Mouse (Mus musculus) layer of hippocampus, adult 8-10 months (tissue): ENCODE measurements at regions not wholly inside any gene's neighbourhood (a gene's known extent, or its start where the extent isn't known, plus 50 kb on each side); places are given as distances from the start of the nearest gene placed in this dataset.

Experiments
- DNase-seq, 2 experiments: peaks; one replicate each; pipeline ENCODE4 v3.0.0; 2022; ENCODE audit warnings: low spot score in 2 of 2

DNA sequence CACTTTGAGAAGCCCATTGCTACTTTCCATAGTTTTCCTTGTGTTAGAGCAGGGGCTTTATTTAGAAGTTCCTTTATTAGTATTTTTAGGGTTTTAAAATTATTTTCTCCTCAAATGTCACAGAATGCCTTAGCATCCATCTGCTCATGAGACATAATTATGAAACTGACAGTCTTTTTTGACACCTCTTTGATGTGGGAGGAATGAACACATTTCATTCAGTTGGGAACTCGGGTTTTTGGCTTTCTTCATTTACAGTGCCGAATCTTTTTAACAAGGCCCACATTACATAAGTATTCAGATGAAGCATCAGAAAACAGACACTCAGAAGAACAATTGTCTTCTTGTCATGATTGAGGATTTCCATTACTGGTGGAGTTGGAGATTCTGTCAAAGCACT, 843.6 kb downstream of the Lrrtm4 start:
- peak in 1 of 2 experiments; percentile 24 for DNase-seq

DNA sequence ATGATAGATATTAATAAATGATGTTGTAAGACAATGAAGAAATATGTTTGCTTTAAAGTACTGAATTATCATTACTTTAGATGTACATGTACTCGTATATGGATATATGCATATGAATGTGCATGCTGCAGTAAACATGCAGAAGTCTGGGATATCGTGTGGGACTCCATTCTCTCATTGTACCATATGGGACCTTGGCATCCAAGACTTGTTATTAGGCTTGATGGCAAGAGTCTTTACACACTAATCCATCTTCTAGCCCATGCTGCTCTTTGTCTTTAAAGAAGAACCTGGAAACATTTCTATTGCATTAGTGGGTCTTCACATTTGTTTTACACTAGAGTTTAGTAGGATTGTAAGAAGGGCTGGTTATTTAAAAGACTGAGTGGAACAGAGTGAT, 844.1 kb downstream of the Lrrtm4 start:
- no peak for DNase-seq

DNA sequence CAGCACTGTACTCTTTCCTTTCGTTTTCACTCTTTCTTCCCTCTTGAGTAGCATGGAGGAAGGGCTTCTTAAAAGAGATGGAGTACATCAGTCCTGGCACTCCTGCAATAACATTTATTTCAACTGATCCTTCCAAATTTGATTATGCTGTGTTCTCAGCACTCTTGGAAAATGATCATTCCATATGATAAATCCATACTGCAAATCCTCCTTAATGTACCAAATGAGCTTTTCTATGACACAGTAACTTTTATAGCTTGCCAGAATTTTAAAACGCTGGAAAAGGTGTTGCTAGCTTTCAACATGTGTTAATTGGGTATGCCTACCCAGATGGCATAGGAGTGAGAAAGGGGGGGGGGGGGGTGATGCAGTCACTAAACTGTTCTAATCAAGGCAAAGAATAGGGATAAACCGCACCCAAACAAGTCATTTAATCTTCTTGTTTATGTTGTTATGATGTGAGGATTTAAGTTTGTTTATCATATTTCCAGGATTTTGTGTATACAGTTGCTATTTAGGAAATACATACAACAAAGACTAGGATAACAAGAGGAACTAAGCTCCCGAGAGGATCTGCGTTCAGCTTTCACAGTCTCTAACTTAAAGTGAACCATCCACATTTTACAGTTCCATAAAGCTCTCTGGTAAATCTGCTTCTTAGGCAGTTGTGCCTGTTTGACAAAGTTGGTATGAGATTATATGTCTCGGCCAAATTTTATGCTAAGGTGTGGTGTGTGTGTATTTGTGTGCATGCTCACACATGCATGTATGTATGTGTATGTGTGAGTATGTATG, 847.3 kb downstream of the Lrrtm4 start:
- DNase-seq = no peak

DNA sequence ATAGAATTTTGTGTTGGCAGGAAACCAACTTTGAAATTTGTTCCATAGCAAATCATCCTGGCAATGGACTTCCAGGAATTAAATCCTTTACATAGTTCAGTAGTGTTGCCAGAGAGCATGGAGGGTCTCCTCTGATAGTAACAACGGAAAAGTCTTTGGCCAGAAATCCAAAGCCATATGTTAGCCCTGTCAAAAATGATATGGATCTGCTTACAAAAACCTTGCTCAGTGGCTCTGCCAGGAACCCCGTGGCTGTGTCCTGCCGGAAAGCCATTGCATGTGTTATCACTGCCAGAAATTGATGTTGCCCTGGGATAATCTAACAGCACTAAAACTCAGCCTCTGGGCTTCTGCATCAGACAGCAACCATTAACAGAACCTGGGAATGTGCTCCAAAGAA, 866.7 kb downstream of the Lrrtm4 start:
- no peak for DNase-seq

DNA sequence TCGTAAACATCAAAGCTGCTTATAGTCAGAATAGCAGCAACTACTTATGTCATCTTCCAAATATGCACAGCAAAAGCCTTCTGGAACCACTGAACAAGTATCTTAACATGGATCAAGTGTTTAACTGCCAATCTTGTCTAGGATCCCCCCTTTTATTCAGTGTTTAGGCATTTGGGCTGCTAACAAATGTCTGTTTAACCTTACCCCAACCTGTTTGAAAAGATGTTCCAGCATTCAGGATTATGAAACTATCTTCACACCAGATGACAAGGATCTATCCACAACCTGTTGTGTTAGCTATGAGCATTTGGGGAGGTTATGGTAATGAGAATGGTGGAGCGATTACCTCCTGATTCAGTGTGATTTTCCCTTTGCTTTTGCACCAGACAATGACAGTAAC, 886.5 kb downstream of the Lrrtm4 start:
- peak in 1 of 2 experiments; percentile 9 for DNase-seq

DNA sequence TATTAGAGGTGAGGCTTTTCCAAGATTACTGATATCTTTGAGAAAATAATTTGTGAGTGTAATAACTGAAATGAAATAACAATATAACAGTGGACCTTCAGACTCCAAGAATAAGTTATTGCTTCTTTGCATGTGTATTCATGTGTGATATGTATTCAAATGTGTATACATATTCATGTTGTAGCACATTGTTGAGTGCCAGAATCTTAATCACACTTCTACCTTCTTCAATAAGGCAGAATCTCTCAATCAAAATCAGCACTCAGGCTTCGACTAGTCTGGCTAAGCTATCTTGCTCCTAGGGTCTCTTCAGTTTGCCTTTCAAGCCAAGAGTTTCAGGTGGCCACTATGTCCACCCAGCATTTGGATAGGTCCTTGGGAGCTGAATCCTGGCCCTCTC, 911.1 kb downstream of the Lrrtm4 start:
- DNase-seq = no peak

DNA sequence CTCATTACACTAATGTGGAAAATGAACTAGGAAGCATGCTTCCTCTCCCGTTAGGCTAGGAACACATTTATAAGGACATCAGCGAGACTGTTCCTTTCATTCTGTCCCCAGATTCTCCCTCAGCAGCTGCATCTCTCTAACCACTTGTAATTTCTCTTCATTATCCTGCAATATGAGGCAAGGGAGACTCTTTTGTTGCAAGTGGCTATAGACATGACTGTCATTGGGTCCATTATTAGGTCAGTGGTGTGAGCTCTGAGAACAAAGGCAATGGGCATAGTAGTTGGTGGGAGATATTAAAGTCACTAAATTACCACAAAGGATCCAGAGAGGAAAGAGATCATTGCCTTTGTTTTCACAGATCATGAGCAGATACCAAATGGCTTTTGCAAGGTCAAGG, 948.3 kb upstream of the Gcfc2 start:
- no peak for DNase-seq

DNA sequence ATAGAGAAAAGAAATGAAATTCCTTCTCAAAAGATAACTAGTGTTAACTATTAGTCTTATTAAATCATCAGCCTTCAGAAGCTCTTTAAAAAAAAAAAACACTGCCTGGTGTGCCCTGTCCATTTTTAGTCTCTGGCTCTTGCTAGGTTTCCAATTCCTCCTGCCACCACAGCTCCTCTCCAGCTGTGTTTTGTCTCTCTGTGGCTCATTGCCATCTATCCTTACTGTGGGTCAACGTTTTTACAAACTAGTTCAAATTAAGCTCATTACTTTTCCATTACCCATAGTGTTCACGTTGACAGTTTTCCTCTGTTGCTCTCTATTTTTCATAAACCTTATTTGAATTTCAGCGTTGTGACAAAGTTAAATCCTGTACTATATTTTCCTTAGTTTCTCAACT, 930.0 kb upstream of the Gcfc2 start:
- DNase-seq = no peak

DNA sequence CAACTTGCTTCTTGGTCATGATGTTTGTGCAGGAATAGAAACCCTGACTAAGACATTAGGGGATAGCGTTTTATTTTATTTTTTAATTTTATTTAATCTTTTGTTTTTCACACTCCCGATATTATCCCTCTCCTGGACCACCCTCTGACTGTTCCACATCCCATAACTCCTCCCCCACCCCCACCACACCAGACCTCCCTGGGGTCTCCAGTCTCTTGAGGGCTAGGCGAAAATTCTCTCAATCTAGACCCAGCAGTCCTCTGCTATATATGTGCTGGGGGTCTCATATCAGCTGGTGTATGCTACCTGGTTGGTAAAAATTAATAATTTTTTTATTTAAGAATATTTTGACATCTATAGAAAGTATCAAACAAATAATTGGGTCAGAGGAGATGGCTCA, 898.9 kb upstream of the Gcfc2 start:
- no peak for DNase-seq
